Mouse (Mus musculus) cerebellum, adult 2 months (tissue): ENCODE measurements around the gene Fbxo36.

Experiments
- CTCF ChIP-seq: fragments of 200-500 bp; IDR thresholded peaks from 2 replicates; pipeline ENCODE4 v1.5.1; 2011; ENCODE audit warnings: low read depth, mild to moderate bottlenecking, control low read depth, low read length, moderate library complexity, borderline replicate concordance; ENCODE audit not compliant: insufficient read depth
- POLR2A ChIP-seq: fragments of 200-500 bp; IDR thresholded peaks from 2 replicates; pipeline ENCODE4 v1.6.1; 2011; ENCODE audit warnings: low read length, control low read depth, borderline replicate concordance; ENCODE audit not compliant: insufficient read depth

GRCm38 (mm10) chr1:84939466-84939865 lies 99.8 kb downstream of the Fbxo36 start:
- TF ChIP-seq POLR2A: no peak
- no peak for TF ChIP-seq CTCF
